Mouse (Mus musculus) CD8-positive naive resting alpha-beta T cell, adult 2 months (primary cell): Measurements from ENCODE around the gene Chil4.
"Not testable (repeated sequence)": the region's sequence is repeated elsewhere in the genome, so short reads cannot be mapped to it uniquely, and the experiment has no call there.

Source experiments
- DNase-seq, 2 experiments: peaks; one replicate each; pipeline ENCODE4 v3.0.0; 2022; ENCODE audit warnings: low read depth in 2 of 2, low spot score in 2 of 2

Chil4 gene

DNA sequence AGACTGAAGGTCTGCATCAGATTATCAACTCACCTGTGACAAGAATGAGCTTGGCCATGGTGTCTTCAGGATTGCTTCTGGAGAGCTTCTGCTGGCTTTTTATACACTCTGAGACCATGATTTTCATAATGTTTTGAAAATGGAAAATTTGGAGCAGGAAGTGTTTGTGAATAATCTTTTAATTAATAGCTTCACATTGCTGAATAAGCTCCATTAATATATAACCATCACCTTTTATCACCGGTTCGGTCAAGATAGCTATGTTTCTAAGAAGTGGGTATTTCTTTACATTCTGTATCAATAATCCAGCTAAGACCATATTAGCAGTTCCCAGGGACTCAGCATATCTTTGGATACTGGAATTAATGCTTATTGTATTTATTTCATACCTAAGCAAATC is at the start of gene Chil4:
TSS of gene Chil4 (minus strand) at position 101 of the 400 bp plus-strand sequence.
- DNase-seq = no peak

DNA sequence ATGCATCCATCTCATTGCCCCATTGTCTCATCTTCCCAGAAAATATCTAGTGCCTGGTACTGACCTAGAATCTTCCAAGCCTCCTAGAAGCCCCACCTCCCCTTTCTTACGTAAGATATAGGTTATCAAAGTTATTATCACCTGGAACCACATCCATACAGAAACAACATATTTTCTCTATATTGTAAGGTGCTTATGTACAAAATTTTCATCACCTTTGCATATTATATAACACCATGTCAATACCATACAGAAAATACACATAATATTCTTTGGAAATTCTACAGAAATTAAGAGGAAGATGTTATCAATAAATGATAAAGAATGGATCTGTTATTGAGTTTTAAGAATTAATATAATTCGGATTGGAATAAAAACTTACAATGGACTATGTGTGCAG is 46.5 kb upstream of the Chil4 start:
- DNase-seq = no peak

DNA sequence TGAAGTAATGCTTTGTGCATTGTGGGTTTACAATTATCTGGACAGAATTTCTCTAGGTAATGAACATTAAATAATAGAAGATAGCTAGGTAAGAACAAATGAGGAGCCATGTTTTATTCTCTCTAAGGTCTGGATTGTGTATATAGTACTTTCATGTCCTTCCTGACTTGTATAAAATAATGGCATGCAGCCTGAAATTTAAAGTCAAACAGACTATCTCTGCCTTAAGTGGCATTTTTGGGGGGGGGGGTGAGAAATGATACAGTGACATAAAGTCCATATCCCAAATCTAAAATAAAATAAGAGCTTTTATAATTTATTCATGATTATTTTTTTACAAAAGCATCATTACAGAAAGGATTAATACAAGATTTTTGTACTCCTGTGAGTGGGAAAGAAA is 45.5 kb upstream of the Chil4 start:
- DNase-seq = no peak

DNA sequence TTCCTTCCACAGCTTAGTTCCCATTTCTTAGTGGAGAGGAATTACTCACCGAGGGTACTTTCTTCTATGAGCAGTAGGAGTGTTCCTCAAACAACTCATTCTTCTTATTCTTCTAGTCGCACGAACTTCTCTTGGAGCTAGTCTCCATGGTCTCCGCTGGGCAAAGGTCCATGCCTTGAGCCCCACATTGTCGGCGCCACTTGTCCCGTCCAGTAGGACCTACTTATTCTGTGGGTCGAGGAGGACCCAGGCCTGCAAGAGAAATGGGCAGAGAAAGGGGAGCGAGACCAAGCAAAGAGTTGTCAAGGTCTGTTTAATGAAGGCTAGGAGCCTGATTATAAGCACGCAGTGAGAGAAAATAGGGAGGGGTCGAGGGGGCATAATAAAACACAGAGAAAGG is 37.8 kb upstream of the Chil4 start:
- not testable (repeated sequence) for DNase-seq

DNA sequence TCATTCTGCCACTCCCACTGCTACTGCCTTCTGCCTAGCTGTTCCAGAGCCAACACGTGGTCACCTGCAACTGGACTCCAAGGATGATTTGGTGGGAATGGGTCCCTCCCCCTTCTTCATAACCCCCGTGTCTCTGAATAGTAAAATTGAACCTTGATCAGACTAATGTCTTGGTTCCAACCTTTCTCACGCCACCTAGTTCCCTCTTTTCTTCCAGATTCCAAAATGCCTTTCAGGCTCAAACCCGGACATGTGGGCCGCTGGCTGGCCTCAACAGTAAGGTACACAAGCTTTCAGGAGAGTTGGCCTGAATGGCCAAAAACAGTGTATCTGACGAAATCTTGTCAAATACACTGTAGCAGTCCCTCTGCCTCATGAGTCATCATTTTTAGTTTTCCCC is 33.4 kb upstream of the Chil4 start:
- DNase-seq = no peak

DNA sequence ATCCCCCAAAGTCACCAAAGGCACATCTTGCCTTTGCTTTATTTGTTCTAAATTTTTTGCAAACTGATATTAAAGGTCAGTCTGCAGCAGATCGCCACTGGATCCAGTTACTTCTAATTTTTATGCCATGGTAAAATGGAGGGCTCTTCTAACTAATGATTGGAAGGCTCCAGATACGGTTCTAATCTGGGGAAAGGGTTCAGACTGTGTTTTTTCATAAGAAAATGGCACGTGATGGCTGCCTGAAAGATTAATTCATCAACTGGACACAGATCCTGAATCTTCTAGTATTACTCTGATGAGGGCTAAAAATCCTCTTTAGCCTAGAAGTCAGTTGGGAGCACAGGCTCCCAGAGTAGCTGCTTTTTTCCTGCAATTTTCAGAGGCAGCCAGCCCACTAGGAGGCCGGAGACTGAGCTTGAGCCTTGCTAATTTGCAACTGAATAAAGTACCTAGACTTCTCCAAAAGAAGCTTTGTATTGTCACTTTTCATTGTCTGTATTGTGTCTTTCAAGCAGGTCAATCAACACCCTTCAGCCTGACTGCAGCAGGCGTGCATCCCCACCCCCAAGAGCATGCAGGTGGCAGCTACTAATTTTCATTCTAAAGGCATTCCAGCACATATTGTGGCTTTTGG is 31.6 kb upstream of the Chil4 start:
- not testable (repeated sequence) for DNase-seq

DNA sequence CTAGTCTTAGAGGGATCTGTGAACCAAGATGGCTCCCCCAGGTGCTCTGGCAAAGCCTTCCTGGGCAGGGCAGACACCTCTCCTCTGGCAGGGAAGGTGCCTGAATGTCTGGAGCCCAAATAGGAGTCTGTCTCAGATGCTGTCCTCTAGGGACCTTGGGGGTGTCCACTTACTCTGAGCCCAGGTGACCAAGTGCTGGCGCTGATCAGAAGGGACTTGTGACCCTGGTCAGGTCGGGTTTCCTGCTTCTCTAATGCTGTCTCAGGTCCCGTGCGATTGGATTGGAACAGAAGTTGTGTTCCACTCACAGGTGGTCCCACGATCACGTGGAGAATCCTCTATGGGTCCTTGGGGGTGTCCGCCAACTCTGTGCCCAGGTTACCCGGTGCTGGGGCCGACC is 28.1 kb upstream of the Chil4 start:
- DNase-seq = not testable (repeated sequence)

DNA sequence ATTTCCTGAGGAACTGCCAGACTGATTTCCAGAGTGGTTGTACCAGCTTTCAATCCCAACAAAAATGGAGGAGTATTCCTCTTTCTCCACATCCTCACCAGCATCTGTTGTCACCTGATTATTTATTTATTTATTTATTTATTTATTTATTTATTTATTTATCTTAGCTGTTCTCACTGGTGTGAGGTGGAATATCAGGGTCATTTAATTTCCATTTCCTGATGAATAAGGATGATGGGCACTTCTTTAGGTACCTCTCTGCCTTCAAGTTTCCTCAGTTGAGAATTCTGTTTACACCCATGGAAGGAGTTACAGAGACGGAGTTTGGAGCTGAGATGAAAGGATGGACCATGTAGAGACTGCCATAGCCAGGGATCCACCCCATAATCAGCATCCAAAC is 20.9 kb upstream of the Chil4 start:
- not testable (repeated sequence) for DNase-seq

DNA sequence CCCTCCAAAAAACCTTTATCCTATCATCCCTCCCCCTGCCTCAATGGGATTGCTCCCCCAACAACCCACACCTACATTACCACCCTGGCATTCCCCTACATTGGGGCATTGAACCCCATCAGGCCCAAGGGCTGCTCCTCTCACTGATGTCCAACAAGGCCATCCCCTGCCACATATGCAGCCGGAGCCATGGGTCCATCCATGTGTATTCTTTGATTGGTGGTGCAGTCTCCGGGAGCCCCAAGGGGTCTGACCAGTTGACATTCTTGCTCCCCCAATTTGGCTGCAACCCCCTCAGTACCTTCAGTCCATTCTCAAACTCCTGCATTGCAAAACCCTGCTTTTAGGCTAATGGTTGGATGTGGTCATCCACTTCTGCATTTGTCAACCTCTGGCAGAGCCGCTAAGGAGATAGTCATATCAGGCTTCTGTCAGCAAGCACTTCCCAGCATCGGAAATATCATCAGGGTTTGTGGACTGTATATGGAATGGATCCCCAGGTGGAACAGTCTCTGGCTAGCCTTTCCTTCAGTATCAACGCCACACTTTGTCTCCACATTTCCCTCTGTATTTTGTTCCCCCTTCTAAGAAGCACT is 20.0 kb upstream of the Chil4 start:
- no peak for DNase-seq

DNA sequence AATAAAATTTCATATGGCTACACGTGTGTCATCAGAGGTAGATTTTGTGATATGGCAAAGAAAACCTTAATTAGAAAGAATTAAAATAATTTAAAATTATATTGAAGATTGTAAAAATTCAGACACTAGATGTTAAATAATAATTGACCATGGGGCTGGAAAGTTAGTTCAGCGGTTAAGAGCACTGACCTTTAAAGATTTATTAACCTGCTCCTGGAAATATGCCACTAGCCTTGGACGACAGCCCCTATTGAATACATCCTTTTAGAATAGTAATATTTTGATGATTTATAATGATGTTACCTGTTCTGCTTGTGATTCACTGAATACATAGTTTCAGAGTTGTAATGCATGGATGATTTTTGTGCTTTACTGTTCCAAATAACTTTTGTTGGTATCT is 4.1 kb upstream of the Chil4 start:
- DNase-seq = not testable (repeated sequence)

DNA sequence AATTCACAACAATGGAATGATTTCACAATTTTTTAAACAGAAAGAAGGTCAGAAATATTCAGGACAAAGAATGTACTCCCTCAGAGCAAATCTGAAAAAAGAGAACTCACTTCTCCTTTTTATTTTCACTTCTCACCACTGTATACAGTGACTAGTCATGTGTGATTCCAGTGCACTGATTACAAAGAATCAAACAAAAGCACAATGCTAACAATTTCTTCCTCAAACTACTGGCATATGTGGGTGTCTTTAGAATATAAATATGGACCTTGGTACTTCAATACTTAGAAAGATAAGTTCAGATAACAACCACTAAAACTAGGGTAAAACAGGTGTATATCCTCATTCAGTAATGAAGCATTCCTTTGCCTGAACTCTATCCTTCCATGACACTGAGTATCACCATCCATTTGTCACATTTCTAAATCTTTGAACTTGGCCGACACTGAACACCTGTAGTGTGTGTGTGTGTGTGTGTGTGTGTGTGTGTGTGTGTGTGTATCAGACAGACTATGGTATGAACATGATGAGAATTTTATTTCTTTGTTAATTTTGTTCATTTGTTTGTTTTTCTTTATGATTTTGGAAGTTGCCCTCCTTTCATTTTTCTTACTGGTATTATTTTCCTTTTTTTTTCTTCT is 2.4 kb upstream of the Chil4 start:
- no peak for DNase-seq

DNA sequence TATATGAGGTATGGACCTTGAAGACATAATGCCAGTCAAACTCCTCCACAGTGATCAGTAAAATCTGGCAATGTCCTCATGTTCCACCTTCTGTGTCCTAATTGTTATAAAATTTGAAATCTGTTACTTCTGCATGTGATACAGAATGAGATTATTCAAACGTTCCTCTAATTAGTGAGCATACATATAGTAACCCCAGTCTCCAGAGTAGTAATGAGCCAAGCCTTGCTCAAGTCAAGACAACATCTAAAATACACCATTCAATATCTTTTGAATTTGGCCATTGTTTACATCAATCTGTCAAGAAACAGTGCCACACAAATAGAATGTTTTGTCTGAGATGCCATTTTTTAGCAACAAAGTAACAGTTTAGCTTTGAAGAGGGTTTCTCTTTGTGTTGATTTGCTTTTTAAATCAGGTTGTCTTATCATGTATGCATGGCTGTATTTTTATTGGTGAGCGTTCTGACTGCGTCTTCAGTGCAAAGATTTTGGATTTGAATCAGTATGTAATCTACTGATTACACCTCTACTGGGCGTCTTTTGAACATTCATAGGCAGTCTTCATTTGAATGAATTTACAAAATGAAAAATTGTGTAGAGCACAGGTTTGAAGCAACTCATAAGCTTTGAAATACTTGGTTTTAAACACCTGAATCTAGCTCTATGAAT is 888 bp downstream of the Chil4 start:
- not testable (repeated sequence) for DNase-seq

DNA sequence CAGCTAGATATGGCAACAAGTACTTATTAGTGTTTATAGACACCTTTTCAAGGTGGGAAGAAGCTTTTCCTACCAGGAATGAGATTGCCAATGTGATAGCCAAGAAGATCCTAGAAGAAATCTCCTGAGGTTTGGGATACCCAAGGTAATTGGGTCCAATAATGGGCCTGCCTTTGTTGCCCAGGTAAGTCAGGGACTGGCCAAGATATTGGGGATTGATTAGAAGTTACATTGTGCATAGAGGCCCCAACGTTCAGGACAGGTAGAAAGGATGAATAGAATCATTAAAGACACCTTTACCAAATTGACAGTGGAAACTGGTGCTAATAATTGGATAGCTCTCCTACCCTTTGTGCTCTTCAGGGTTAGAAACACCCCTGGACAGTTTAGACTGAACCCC is 21.3 kb downstream of the Chil4 start:
- DNase-seq = not testable (repeated sequence)

DNA sequence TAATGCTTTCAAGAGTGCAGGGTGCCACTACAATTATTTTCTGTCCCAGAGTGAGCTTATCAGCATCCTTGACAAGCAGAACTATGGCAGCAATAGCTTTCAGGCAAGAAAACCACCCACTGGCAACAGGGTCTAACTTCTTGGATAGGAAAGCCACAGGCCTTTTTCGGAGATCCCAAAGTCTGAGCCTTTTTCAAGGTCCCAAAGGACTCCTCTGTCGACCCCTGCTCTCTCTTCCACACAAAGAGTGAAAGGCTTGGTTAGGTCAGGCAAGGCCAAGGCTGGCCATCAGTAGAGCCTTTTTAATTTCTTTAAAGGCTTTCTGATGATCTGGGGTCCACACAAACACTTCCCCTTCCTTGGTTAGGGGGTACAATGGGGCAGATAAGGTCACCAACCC is 22.1 kb downstream of the Chil4 start:
- DNase-seq = not testable (repeated sequence)

DNA sequence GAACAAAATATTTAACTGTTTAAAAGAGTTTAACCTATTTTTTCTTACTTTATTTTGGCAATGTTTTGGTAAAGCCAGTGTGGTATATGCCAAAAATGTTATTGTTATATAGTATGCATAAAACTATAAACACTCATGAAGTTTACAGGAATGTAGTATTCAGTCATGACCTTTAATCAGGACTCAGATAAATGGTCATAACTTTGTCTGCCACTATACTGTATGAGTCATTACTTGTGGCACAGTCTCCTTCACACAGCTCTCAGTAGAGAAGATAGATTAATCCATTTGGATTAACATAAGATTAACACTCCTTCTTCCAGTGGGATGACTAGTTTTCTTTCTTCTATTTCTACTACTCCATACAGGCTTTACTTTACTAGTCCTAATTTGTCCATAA is 23.0 kb downstream of the Chil4 start:
- no peak for DNase-seq

DNA sequence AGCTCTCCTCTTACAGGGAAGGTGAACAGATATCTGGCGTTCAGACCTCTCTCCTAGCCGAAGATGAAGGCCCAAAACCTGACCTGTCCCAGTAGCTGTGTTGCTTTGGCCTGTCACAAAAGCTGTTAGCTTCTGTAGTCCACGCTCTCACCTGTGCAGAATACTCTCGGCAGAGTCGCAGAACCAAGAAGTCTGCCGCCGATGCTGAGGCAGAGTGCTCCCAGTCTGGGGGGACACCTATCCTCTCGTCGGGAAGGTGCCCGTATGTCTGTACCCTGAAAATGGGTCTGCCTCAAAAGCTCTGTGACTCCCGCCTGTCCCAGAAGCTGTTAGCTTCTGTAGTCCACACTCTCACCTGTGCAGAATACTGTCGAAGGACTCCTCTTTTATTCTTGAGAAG is 23.8 kb downstream of the Chil4 start:
- DNase-seq = no peak

DNA sequence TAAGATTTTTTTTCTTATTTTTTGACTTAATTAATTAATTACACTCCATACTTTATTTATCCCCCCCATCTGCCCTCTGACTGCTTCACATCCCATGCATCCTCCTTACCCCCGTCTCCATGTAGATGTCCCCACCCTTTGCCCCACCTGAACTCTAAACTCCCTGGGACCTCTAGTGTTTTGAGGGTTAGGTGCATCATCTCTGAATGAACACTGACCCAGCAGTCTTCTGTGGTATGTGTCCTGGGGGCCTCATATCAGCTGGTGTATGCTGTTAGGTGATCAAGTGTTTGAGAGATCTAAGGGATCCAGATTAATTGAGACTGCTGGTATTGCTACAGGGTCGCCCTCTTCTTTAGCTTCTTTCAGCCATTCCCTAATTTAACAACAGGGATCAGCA is 31.3 kb downstream of the Chil4 start:
- no peak for DNase-seq

DNA sequence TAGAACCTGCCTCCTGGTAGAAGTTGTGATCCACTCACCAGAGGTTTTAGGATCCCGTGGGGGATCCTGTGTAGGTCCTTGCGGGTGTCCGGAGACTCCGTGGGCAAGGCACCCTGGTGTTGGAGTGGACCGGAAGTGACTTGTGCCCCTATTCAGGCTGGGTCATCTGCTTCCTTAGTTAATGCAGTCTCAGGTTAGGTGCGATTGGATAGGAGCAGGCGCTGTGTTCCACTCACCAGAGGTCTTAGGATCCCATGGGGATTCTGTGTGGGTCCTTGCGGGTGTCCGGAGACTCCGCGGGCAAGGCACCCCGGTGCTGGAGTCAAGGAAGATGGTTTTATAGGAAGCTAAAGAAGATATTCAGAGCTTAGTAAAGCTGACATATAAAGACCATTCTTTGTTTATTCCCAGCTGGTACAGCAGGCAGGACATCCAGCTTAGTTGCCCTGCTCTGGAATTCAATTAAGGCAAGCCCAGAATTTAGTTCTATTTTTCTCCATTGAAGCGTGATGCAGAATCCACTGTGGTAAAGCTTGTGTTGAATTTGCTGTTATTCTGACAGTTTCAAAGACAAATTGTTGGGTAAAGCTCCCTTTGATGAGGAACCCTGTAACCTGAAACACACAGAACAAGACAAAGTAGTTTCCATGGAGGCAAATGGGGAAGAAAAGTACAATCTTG is 41.7 kb downstream of the Chil4 start:
- DNase-seq = no peak

DNA sequence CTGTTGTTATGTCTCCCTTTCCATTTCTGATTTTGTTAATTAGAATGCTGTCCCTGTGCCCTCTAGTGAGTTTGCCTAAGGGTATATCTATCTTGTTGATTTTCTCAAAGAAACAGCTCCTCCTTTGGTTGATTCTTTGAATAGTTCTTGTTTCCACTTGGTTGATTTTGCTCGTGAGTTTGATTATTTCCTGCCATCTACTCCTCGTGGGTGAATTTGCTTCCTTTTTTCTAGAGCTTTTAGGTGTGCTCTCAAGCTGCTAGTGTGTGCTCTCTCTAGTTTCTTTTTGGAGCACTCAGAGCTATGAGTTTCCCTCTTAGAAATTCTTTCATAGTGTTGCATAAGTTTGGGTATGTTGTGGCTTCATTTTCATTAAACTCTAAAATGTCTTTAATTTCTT is 44.3 kb downstream of the Chil4 start:
- DNase-seq = not testable (repeated sequence)

DNA sequence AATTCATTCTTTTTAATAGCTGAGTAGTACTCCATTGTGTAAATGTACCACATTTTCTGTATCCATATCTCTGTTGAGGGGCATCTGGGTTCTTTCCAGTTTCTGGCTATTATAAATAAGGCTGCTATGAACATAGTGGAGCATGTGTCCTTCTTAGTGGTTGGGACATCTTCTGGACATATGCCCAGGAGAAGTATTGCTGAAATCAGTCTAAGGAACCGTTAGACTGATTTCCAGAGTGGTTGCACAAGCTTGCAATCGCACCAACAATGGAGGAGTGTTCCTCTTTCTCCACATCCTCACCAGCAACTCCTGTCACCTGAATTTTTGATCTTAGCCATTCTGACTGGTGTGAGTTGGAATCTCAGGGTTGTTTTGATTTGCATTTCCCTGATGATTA is 46.8 kb downstream of the Chil4 start:
- DNase-seq = not testable (repeated sequence)

DNA sequence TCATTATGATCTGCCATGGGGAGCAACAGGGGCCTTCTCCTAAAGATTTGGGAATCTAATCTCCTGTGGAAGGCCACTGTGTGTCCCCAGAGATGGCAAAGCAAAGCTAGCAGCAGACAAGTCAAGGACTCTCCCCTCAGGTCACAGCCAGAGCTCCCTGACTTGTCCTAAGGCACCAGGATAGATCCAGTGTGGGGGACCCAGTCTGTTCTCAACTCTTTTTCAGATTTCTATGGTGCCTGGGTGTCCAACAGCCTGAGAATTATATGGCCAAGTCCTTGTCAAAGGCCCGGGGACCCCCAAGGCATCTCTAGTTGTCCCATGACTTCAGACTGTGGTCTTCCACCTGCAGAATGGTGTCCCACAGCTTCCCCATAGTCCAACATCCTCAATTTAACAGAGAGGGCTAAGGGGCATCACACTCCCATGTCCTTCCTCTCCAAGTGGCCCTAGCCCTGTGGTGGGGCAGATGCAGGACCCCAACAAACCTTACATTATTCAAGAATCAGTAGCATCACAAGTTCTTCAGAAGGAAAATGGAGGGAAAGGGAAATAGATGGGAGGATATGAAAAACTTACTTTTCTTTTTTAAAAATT is 48.1 kb downstream of the Chil4 start:
- no peak for DNase-seq
